Mouse (Mus musculus): ENCODE measurements around the gene Gm3173. TPM values are rescaled to one million over a fixed set of nuclear protein-coding genes. Genes with fewer than 3 reads are reported as not detected.

The Gm3173 gene
- not detected for total RNA-seq (2023)

GRCm38 (mm10) chr14:4430692-4431091 lies at the start of gene Gm3173:
Gm3173 (plus strand) TSS chr14:4430992.

GRCm38 (mm10) chr14:4397226-4397625 lies 33.6 kb upstream of the Gm3173 start, which contains the start of gene Gm3159:
Gm3159 (plus strand) TSS chr14:4397526.

GRCm38 (mm10) chr14:4414965-4415835 lies 15.6 kb upstream of the Gm3173 start, which contains the start of gene Gm3164:
Gm3164 (plus strand) TSS chr14:4415448.

GRCm38 (mm10) chr14:4481445-4481844 lies 50.7 kb downstream of the Gm3173 start, which contains the start of gene Gm3182:
Gm3182 (plus strand) TSS chr14:4481745.

GRCm38 (mm10) chr14:4555105-4555504 lies 124.3 kb downstream of the Gm3173 start, which contains the start of gene Gm3047:
Gm3047 (plus strand) TSS chr14:4555405.

Other genes starting within 250 kb of the Gm3173 start
- gene Gm2974, start 248.4 kb upstream of the Gm3173 start, total RNA-seq (2023): not detected
- gene Gm3138, start 181.4 kb upstream of the Gm3173 start, total RNA-seq (2023): not detected
- not detected for gene Gm3149, start 113.7 kb upstream of the Gm3173 start, total RNA-seq (2023)
- not detected for gene 2610042L04Rik, start 96.2 kb upstream of the Gm3173 start, total RNA-seq (2023)
- not detected for gene Gm3159, start 33.5 kb upstream of the Gm3173 start, total RNA-seq (2023)
- not detected for gene Gm3164, start 15.5 kb upstream of the Gm3173 start, total RNA-seq (2023)
- gene Gm3182, start 50.8 kb downstream of the Gm3173 start, total RNA-seq (2023): not detected
- gene Gm3047, start 124.4 kb downstream of the Gm3173 start, total RNA-seq (2023): not detected
- not detected for gene Gm8159, start 201.4 kb downstream of the Gm3173 start, total RNA-seq (2023)
- not detected for gene Gm3239, start 233.2 kb downstream of the Gm3173 start, total RNA-seq (2023)

All from neutrophil, adult 59 days (primary cell).